Mouse (Mus musculus) myocyte (in vitro differentiated cells): ENCODE measurements around the gene Cd5. TPM values are rescaled to one million over a fixed set of nuclear protein-coding genes. Genes with fewer than 3 reads are reported as not detected.

Experiments used
- H3K27me3 ChIP-seq: one replicate; pipeline ENCODE4 v1.6.1; 2011; ENCODE audit not compliant: control insufficient read depth, insufficient read depth, insufficient read length
- H3K36me3 ChIP-seq: one replicate; pipeline ENCODE4 v1.6.1; 2011; ENCODE audit not compliant: control insufficient read depth, insufficient read depth
- H3K4me2 ChIP-seq: one replicate; pipeline ENCODE4 v1.6.1; 2011; ENCODE audit warnings: low read depth, control low read depth
- H3K4me3 ChIP-seq: one replicate; pipeline ENCODE4 v1.5.1; 2011; ENCODE audit warnings: mild to moderate bottlenecking, control low read depth, moderate library complexity
- H3K79me2 ChIP-seq: one replicate; pipeline ENCODE4 v1.6.1; 2011; ENCODE audit not compliant: control insufficient read depth, insufficient read depth
- H3ac ChIP-seq: one replicate; pipeline ENCODE4 v1.6.1; 2011; ENCODE audit not compliant: control insufficient read depth, insufficient read length
- CEBPB ChIP-seq: IDR thresholded peaks from 2 replicates; pipeline ENCODE4 v1.6.1; 2011; ENCODE audit warnings: mild to moderate bottlenecking, moderate library complexity; ENCODE audit not compliant: poor library complexity, insufficient read depth, severe bottlenecking
- E2F4 ChIP-seq: IDR thresholded peaks from one replicate; pipeline ENCODE4 v1.6.1; 2011; ENCODE audit warnings: mild to moderate bottlenecking, control low read depth, moderate library complexity; ENCODE audit not compliant: insufficient read depth
- MAX ChIP-seq: IDR thresholded peaks from one replicate; pipeline ENCODE4 v1.6.1; 2011; ENCODE audit warnings: low read depth, mild to moderate bottlenecking, control low read depth
- MYOD1 ChIP-seq, 3 experiments: IDR thresholded peaks; one replicate each; pipeline ENCODE4 v1.6.1; 2011; ENCODE audit warnings: control low read depth in 2 of 3, low read depth in 2 of 3, mild to moderate bottlenecking in 2 of 3, moderate library complexity in 1 of 3; ENCODE audit not compliant: insufficient read length in 2 of 3, control insufficient read depth in 1 of 3
- MYOG ChIP-seq, 3 experiments: IDR thresholded peaks; one replicate each; pipeline ENCODE4 v1.6.1; 2011; ENCODE audit warnings: control low read depth in 2 of 3, low read depth in 2 of 3, mild to moderate bottlenecking in 2 of 3; ENCODE audit not compliant: insufficient read length in 2 of 3, control insufficient read depth in 1 of 3, insufficient read depth in 1 of 3
- POLR2A ChIP-seq: IDR thresholded peaks from one replicate; pipeline ENCODE4 v1.6.1; 2011; ENCODE audit warnings: low read depth, mild to moderate bottlenecking, control low read depth, moderate library complexity; ENCODE audit not compliant: insufficient read length
- POLR2AphosphoS2 ChIP-seq: IDR thresholded peaks from one replicate; pipeline ENCODE4 v1.6.1; 2011; ENCODE audit warnings: low read depth, control low read depth; ENCODE audit not compliant: insufficient read length
- REST ChIP-seq: IDR thresholded peaks from one replicate; pipeline ENCODE4 v1.6.1; 2011; ENCODE audit warnings: mild to moderate bottlenecking, control low read depth, moderate library complexity; ENCODE audit not compliant: insufficient read depth, insufficient read length
- SRF ChIP-seq: IDR thresholded peaks from one replicate; pipeline ENCODE4 v1.6.1; 2011; ENCODE audit warnings: low read depth; ENCODE audit not compliant: control insufficient read depth, insufficient read length
- TCF12 ChIP-seq: IDR thresholded peaks from one replicate; pipeline ENCODE4 v1.6.1; 2011; ENCODE audit warnings: mild to moderate bottlenecking, control low read depth; ENCODE audit not compliant: poor library complexity, insufficient read depth, severe bottlenecking
- TCF3 ChIP-seq: IDR thresholded peaks from one replicate; pipeline ENCODE4 v1.6.1; 2011; ENCODE audit warnings: low read depth, control low read depth; ENCODE audit not compliant: insufficient read length
- USF1 ChIP-seq: IDR thresholded peaks from one replicate; pipeline ENCODE4 v1.6.1; 2011; ENCODE audit warnings: low read depth, mild to moderate bottlenecking, control low read depth, moderate library complexity
- polyA plus RNA-seq: library from polyadenylated mRNA; unstranded; fragments of >200 nt; fragmentation: generic; extraction: Trizol; gene quantifications from one replicate; pipeline ENCODE4 v1.2.1, GENCODE M21; 2012; ENCODE audit warnings: missing spikeins

Cd5 gene
- polyA plus RNA-seq, 1 experiment: not detected

GRCm38 (mm10) chr19:10771995-10772394 is 33.2 kb upstream of the Cd5 start:
- no peak overlapping the region for H3K4me3 ChIP-seq
- H3ac ChIP-seq: no peak overlapping the region
- no peak for TF ChIP-seq USF1
- no peak for TF ChIP-seq REST
- no peak for TF ChIP-seq CEBPB
- no peak overlapping the region for H3K4me2 ChIP-seq
- H3K36me3 ChIP-seq: no peaks in the 10 kb centered on the region
- H3K27me3 ChIP-seq: no peaks in the 10 kb centered on the region
- no peaks in the 10 kb centered on the region for H3K79me2 ChIP-seq

GRCm38 (mm10) chr19:10769429-10770195 is 30.8 kb upstream of the Cd5 start:
- Histone ChIP-seq H3K4me3 (no peak overlapping the region), H3K4me2 (peak overlapping the region; percentile 47), H3ac (no peak overlapping the region), H3K36me3 (no peaks in the 10 kb centered on the region), H3K79me2 (no peaks in the 10 kb centered on the region), H3K27me3 (no peaks in the 10 kb centered on the region)
- TF ChIP-seq USF1 (no peak), CEBPB (no peak), POLR2A (no peak), SRF (no peak), E2F4 (no peak), MYOG (IDR thresholded peaks at IDR 0.05; ENCODE audit: control insufficient read depth in 1 of 3, insufficient read depth in 1 of 3, insufficient read length in 2 of 3, low read depth in 2 of 3) (no peak), MAX (no peak), REST (no peak), MYOD1 (IDR thresholded peaks at IDR 0.05; ENCODE audit: control insufficient read depth in 1 of 3, insufficient read length in 2 of 3, low read depth in 2 of 3) (no peak), TCF12 (no peak), POLR2AphosphoS2 (no peak), TCF3 (no peak)

- TF ChIP-seq POLR2AphosphoS2 (no peak), REST (no peak), MYOG (IDR thresholded peaks at IDR 0.05; ENCODE audit: control insufficient read depth in 1 of 3, insufficient read depth in 1 of 3, insufficient read length in 2 of 3, low read depth in 2 of 3) (no peak)
- Histone ChIP-seq H3K4me3 (no peak overlapping the region), H3K36me3 (no peaks in the 10 kb centered on the region), H3K79me2 (no peaks in the 10 kb centered on the region), H3K4me2 (no peak overlapping the region), H3K27me3 (no peaks in the 10 kb centered on the region), H3ac (no peak overlapping the region)
These were observed 30.1 kb upstream of the Cd5 start for GRCm38 (mm10) chr19:10768694-10769428.

- Histone ChIP-seq H3K4me2 (no peak overlapping the region), H3K4me3 (no peak overlapping the region), H3K79me2 (no peaks in the 10 kb centered on the region), H3ac (no peak overlapping the region), H3K27me3 (no peaks in the 10 kb centered on the region), H3K36me3 (no peaks in the 10 kb centered on the region)
- TF ChIP-seq POLR2A: no peak
- TF ChIP-seq TCF3: no peak
- TF ChIP-seq MAX: no peak
- TF ChIP-seq CEBPB: no peak
- no peak for TF ChIP-seq TCF12
- no peak for TF ChIP-seq E2F4
- TF ChIP-seq MYOD1 (IDR thresholded peaks at IDR 0.05; ENCODE audit: control insufficient read depth in 1 of 3, insufficient read length in 2 of 3, low read depth in 2 of 3): no peak
- no peak for TF ChIP-seq SRF
- no peak for TF ChIP-seq USF1
- no peak for TF ChIP-seq POLR2AphosphoS2
- TF ChIP-seq REST: no peak
- no peak for TF ChIP-seq MYOG (IDR thresholded peaks at IDR 0.05; ENCODE audit: control insufficient read depth in 1 of 3, insufficient read depth in 1 of 3, insufficient read length in 2 of 3, low read depth in 2 of 3)
These were observed 28.8 kb upstream of the Cd5 start for GRCm38 (mm10) chr19:10767631-10768030.

GRCm38 (mm10) chr19:10763381-10764031 is 24.7 kb upstream of the Cd5 start:
- peak overlapping the region; percentile 38 for H3K4me2 ChIP-seq
- no peaks in the 10 kb centered on the region for H3K27me3 ChIP-seq
- no peak overlapping the region for H3K4me3 ChIP-seq
- no peak for TF ChIP-seq TCF3
- TF ChIP-seq MYOD1 (IDR thresholded peaks at IDR 0.05; ENCODE audit: control insufficient read depth in 1 of 3, insufficient read length in 2 of 3, low read depth in 2 of 3): no peak
- no peak for TF ChIP-seq SRF
- TF ChIP-seq REST: no peak
- no peak for TF ChIP-seq TCF12
- no peak for TF ChIP-seq MAX
- TF ChIP-seq POLR2A: no peak
- no peak for TF ChIP-seq E2F4
- no peak for TF ChIP-seq MYOG (IDR thresholded peaks at IDR 0.05; ENCODE audit: control insufficient read depth in 1 of 3, insufficient read depth in 1 of 3, insufficient read length in 2 of 3, low read depth in 2 of 3)
- TF ChIP-seq POLR2AphosphoS2: no peak
- TF ChIP-seq CEBPB: no peak
- no peak for TF ChIP-seq USF1
- H3K36me3 ChIP-seq: no peaks in the 10 kb centered on the region
- H3ac ChIP-seq: no peak overlapping the region
- H3K79me2 ChIP-seq: no peaks in the 10 kb centered on the region
